Mouse (Mus musculus): ENCODE results near the gene Agpat3. TPM values are rescaled to one million over a fixed set of nuclear protein-coding genes. Genes with fewer than 3 reads are reported as not detected.

Gene Agpat3
- polyA plus RNA-seq, 2 experiments, result 83.0 to 111 TPM

- 75% methylated on average over 3 of the region's 3 CpGs for WGBS
- no peaks in the 10 kb centered on the region for H3K36me3 ChIP-seq (ENCODE audit: control insufficient read depth, insufficient read depth, low read length)
These were observed 31.3 kb upstream of the Agpat3 start for GRCm38 (mm10) chr10:78383567-78383966.

GRCm38 (mm10) chr10:78378516-78378915, 26.2 kb upstream of the Agpat3 start:
- no peaks in the 10 kb centered on the region for H3K4me1 ChIP-seq (ENCODE audit: control insufficient read depth, insufficient read depth, low read length)
- no peak overlapping the region for H3K27ac ChIP-seq (replicated peaks; ENCODE audit: low read depth, low read length)
- ATAC-seq (ENCODE audit: low FRiP score, low read depth) (no peak), DNase-seq (ENCODE audit: low spot score) (no peak)
- no peaks in the 10 kb centered on the region for H3K9me3 ChIP-seq (ENCODE audit: control insufficient read depth, low read length)
- H3K4me3 ChIP-seq (replicated peaks; ENCODE audit: low read length), result no peak overlapping the region
- H3K4me2 ChIP-seq (replicated peaks; ENCODE audit: low read depth, low read length, severe bottlenecking), result no peak overlapping the region
- 96% methylated on average over 7 of the region's 7 CpGs for WGBS
- H3K27me3 ChIP-seq (ENCODE audit: control insufficient read depth, insufficient read depth, low read length), result no peaks in the 10 kb centered on the region
- H3K9ac ChIP-seq (ENCODE audit: low read depth, low read length, severe bottlenecking), result no peak overlapping the region
- no peaks in the 10 kb centered on the region for H3K36me3 ChIP-seq (ENCODE audit: control insufficient read depth, insufficient read depth, low read length)
- TF ChIP-seq POLR2A (IDR thresholded peaks at IDR 0.05; ENCODE audit: borderline replicate concordance, extremely low read depth, insufficient read depth, insufficient read length), result no peak

More at GRCm38 (mm10) chr10:78383567-78383966, 31.3 kb upstream of the Agpat3 start:
- DNase-seq (ENCODE audit: low spot score) (no peak), ATAC-seq (ENCODE audit: low FRiP score, low read depth) (no peak)
- Histone ChIP-seq H3K4me1 (ENCODE audit: control insufficient read depth, insufficient read depth, low read length) (no peaks in the 10 kb centered on the region), H3K9ac (ENCODE audit: low read depth, low read length, severe bottlenecking) (no peak overlapping the region), H3K4me2 (replicated peaks; ENCODE audit: low read depth, low read length, severe bottlenecking) (no peak overlapping the region), H3K27ac (replicated peaks; ENCODE audit: low read depth, low read length) (no peak overlapping the region), H3K9me3 (ENCODE audit: control insufficient read depth, low read length) (no peaks in the 10 kb centered on the region), H3K27me3 (ENCODE audit: control insufficient read depth, insufficient read depth, low read length) (no peaks in the 10 kb centered on the region), H3K4me3 (replicated peaks; ENCODE audit: low read length) (no peak overlapping the region)
- no peak for TF ChIP-seq POLR2A (IDR thresholded peaks at IDR 0.05; ENCODE audit: borderline replicate concordance, extremely low read depth, insufficient read depth, insufficient read length)

- no peak overlapping the region for H3K4me3 ChIP-seq (replicated peaks; ENCODE audit: low read length)
- no peak for DNase-seq (ENCODE audit: low spot score)
These were observed 20.7 kb upstream of the Agpat3 start for GRCm38 (mm10) chr10:78372681-78373668.

DNA sequence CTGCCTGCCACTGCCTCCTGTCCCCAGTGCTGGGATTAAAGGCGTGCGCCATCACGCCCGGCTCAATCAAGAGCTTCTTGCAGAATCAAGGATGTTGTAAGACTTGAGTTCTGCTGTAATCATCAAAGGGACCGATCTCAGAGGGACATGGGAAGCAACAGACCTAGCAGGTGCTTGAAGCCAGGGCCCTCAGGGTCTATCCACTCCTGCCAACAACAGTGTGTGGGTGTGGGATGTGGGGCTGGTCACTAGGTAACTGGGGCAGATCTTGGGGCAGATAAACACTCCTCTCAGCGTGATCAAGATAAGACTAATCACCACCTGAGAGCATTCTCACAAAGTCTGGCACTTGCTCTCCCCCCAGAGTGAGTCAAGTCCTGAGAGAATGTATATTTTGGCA, 19.5 kb upstream of the Agpat3 start:
- no peak overlapping the region for H3K9ac ChIP-seq (ENCODE audit: low read depth, low read length, severe bottlenecking)
- TF ChIP-seq POLR2A (IDR thresholded peaks at IDR 0.05; ENCODE audit: borderline replicate concordance, extremely low read depth, insufficient read depth, insufficient read length), result no peak
- no peak overlapping the region for H3K4me3 ChIP-seq (replicated peaks; ENCODE audit: low read length)
- no peaks in the 10 kb centered on the region for H3K4me1 ChIP-seq (ENCODE audit: control insufficient read depth, insufficient read depth, low read length)
- H3K27ac ChIP-seq (replicated peaks; ENCODE audit: low read depth, low read length), result no peak overlapping the region
- no peaks in the 10 kb centered on the region for H3K27me3 ChIP-seq (ENCODE audit: control insufficient read depth, insufficient read depth, low read length)
- no peaks in the 10 kb centered on the region for H3K9me3 ChIP-seq (ENCODE audit: control insufficient read depth, low read length)
- WGBS, result 76% methylated on average over 6 of the region's 6 CpGs
- no peaks in the 10 kb centered on the region for H3K36me3 ChIP-seq (ENCODE audit: control insufficient read depth, insufficient read depth, low read length)
- no peak for ATAC-seq (ENCODE audit: low FRiP score, low read depth)
- H3K4me2 ChIP-seq (replicated peaks; ENCODE audit: low read depth, low read length, severe bottlenecking), result no peak overlapping the region
- no peak for DNase-seq (ENCODE audit: low spot score)

More at GRCm38 (mm10) chr10:78372681-78373668, 20.7 kb upstream of the Agpat3 start:
- TF ChIP-seq POLR2A (IDR thresholded peaks at IDR 0.05; ENCODE audit: borderline replicate concordance, extremely low read depth, insufficient read depth, insufficient read length), result no peak
- Histone ChIP-seq H3K27ac (replicated peaks; ENCODE audit: low read depth, low read length) (no peak overlapping the region), H3K4me1 (ENCODE audit: control insufficient read depth, insufficient read depth, low read length) (no peaks in the 10 kb centered on the region), H3K36me3 (ENCODE audit: control insufficient read depth, insufficient read depth, low read length) (no peaks in the 10 kb centered on the region), H3K27me3 (ENCODE audit: control insufficient read depth, insufficient read depth, low read length) (no peaks in the 10 kb centered on the region), H3K9ac (ENCODE audit: low read depth, low read length, severe bottlenecking) (no peak overlapping the region), H3K9me3 (ENCODE audit: control insufficient read depth, low read length) (no peaks in the 10 kb centered on the region), H3K4me2 (replicated peaks; ENCODE audit: low read depth, low read length, severe bottlenecking) (no peak overlapping the region)
- ATAC-seq (ENCODE audit: low FRiP score, low read depth), result no peak
- WGBS, result 67% methylated on average over 27 of the region's 27 CpGs

- no peaks in the 10 kb centered on the region for H3K36me3 ChIP-seq (ENCODE audit: control insufficient read depth, insufficient read depth, low read length)
- H3K27me3 ChIP-seq (ENCODE audit: control insufficient read depth, insufficient read depth, low read length), result no peaks in the 10 kb centered on the region
- no peak overlapping the region for H3K4me2 ChIP-seq (replicated peaks; ENCODE audit: low read depth, low read length, severe bottlenecking)
- H3K9ac ChIP-seq (ENCODE audit: low read depth, low read length, severe bottlenecking), result no peak overlapping the region
- DNase-seq (ENCODE audit: low spot score) (no peak), ATAC-seq (ENCODE audit: low FRiP score, low read depth) (no peak)
- H3K4me3 ChIP-seq (replicated peaks; ENCODE audit: low read length), result no peak overlapping the region
- TF ChIP-seq POLR2A (IDR thresholded peaks at IDR 0.05; ENCODE audit: borderline replicate concordance, extremely low read depth, insufficient read depth, insufficient read length), result no peak
- H3K27ac ChIP-seq (replicated peaks; ENCODE audit: low read depth, low read length), result no peak overlapping the region
- H3K4me1 ChIP-seq (ENCODE audit: control insufficient read depth, insufficient read depth, low read length), result peaks cover 2% of the 10 kb centered on the region; the same call in 1 of the 2 replicates
- WGBS, result 54% methylated on average over 4 of the region's 4 CpGs
- no peaks in the 10 kb centered on the region for H3K9me3 ChIP-seq (ENCODE audit: control insufficient read depth, low read length)
These were observed 15.3 kb upstream of the Agpat3 start for GRCm38 (mm10) chr10:78367586-78367985.

Data from limb, embryonic 14.5 days (tissue).